Mouse (Mus musculus): ENCODE measurements at regions not wholly inside any gene's neighbourhood (a gene's known extent, or its start where the extent isn't known, plus 50 kb on each side); places are given as distances from the start of the nearest gene placed in this dataset.

GRCm38 (mm10) chr14:105631681-105632031, 265.0 kb downstream of the Spry2 start:
- TF ChIP-seq CTCF (conservative IDR thresholded peaks at IDR 0.05; ENCODE audit: low read length), result no peak
- TF ChIP-seq NANOG (IDR thresholded peaks at IDR 0.05; ENCODE audit: borderline replicate concordance, low read length), result no peak
